Comparison of ENCODE assay signal across 8 mouse cellular contexts in the genomic region with DNA sequence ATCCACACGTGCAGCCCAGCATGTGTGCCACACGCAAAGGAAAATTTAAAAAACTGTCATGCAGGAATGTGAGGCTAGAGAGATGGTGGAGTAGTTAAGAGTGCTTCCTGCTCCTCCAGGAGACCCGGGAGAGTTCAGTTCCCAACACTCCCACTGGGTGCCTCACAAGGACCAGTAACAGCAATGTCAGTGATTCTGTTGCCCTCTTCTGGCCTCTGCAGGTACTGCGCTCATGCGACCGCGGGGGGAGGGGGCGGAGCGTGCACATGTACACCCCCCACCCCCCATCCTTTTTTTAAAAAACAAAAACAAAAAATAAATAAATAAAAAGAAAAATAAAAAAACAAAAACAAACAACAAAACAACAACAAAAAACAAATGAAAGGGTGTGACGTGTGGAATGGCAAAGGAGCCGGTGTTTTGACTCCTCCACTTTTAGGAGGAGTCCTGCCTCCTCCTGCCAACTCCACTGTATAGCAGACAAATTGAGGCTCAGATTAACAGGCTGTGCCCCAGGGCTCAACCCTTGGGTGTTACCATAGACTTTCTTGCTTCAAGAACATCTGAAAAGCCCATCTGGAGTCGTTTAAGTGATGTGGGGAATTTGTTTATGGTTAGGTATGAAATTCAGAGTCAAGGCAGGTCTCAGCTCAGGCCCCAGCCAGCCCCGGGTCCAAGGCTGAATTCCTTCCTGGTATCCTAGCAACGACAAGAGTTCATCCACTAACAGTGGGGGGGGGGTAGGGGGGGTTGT. TPM values are rescaled to one million over a fixed set of nuclear protein-coding genes. Genes with fewer than 3 reads are reported as not detected.
DNase-seq lines count a peak whose midpoint lies in the region; ATAC-seq and TF ChIP-seq lines count a peak whose summit lies in the region.

No protein-coding gene starts in this region.

- TF ChIP-seq CTCF in bone marrow, adult 2 months (IDR thresholded peaks at IDR 0.05; ENCODE audit: control insufficient read depth, insufficient read depth, low read length), result peak; percentile 82

- WGBS in kidney, embryonic 15.5 days, result 6% methylated on average over 14 of the region's 14 CpGs
- WGBS in bone marrow, adult 2 months, result 13% methylated on average over 14 of the region's 14 CpGs
- 7% methylated on average over 14 of the region's 14 CpGs for WGBS in forebrain, embryonic 13.5 days
- 4% methylated on average over 14 of the region's 14 CpGs for WGBS in limb, embryonic 11.5 days

- H3K4me2 ChIP-seq in kidney, embryonic 15.5 days, result no peak overlapping the region
- no peak overlapping the region for H3K4me2 ChIP-seq in forebrain, embryonic 13.5 days
- no peak overlapping the region for H3K4me2 ChIP-seq in limb, embryonic 11.5 days (ENCODE audit: low read depth, severe bottlenecking)

- no peaks in the 10 kb centered on the region for H3K9me3 ChIP-seq in kidney, embryonic 15.5 days (replicated peaks)
- H3K9me3 ChIP-seq in forebrain, embryonic 13.5 days (replicated peaks), result no peaks in the 10 kb centered on the region
- no peaks in the 10 kb centered on the region for H3K9me3 ChIP-seq in limb, embryonic 11.5 days (ENCODE audit: control insufficient read depth, low read length)

- no peak overlapping the region for H3K9ac ChIP-seq in kidney, embryonic 15.5 days
- H3K9ac ChIP-seq in forebrain, embryonic 13.5 days, result no peak overlapping the region
- no peak overlapping the region for H3K9ac ChIP-seq in limb, embryonic 11.5 days (ENCODE audit: low read length)

- no peak overlapping the region for H3K4me3 ChIP-seq in kidney, embryonic 15.5 days (replicated peaks)
- H3K4me3 ChIP-seq in bone marrow, adult 2 months (replicated peaks; ENCODE audit: control insufficient read depth, low read depth, low read length), result no peak overlapping the region
- H3K4me3 ChIP-seq in forebrain, embryonic 13.5 days, result no peak overlapping the region
- H3K4me3 ChIP-seq in limb, embryonic 11.5 days (ENCODE audit: low read depth, low read length), result no peak overlapping the region

- no peak overlapping the region for H3K27ac ChIP-seq in kidney, embryonic 15.5 days
- no peak overlapping the region for H3K27ac ChIP-seq in bone marrow, adult 2 months (ENCODE audit: control insufficient read depth, insufficient read depth, low read depth, low read length, poor library complexity)
- no peak overlapping the region for H3K27ac ChIP-seq in forebrain, embryonic 13.5 days
- no peak overlapping the region for H3K27ac ChIP-seq in limb, embryonic 11.5 days (replicated peaks; ENCODE audit: low read depth, low read length)

- peak; percentile 58 for DNase-seq in kidney, adult 11 months
- peak; percentile 79 for DNase-seq in induced T-regulatory cell, adult 2 months (ENCODE audit: low read depth)
- DNase-seq in limb, embryonic 11.5 days (ENCODE audit: low spot score), result peak; percentile 88
- peak; percentile 25 for DNase-seq in ovary, adult 18-20 months (ENCODE audit: low spot score)
- DNase-seq in thymus, postnatal 10 days (ENCODE audit: low spot score in 2 of 2), result peak; percentile 58 to 76

- no peaks in the 10 kb centered on the region for H3K27me3 ChIP-seq in kidney, embryonic 15.5 days
- no peaks in the 10 kb centered on the region for H3K27me3 ChIP-seq in forebrain, embryonic 13.5 days
- H3K27me3 ChIP-seq in limb, embryonic 11.5 days (ENCODE audit: control insufficient read depth, insufficient read depth, low read length), result no peaks in the 10 kb centered on the region

- ATAC-seq in kidney, embryonic 15.5 days (replicated peaks; ENCODE audit: low FRiP score), result no peak
- ATAC-seq in forebrain, embryonic 13.5 days, result peak; percentile 53; the same call in 1 of the 2 replicates
- 0 out of 2 replicates have a peak, but pooled peaks have one; percentile 51 for ATAC-seq in limb, embryonic 11.5 days (ENCODE audit: insufficient number of reproducible peaks, low FRiP score, low TSS enrichment, low read depth)

- no peak for TF ChIP-seq POLR2A in bone marrow, adult 2 months (IDR thresholded peaks at IDR 0.05; ENCODE audit: borderline replicate concordance, control insufficient read depth, low read depth, low read length)

- H3K36me3 ChIP-seq in kidney, embryonic 15.5 days, result no peaks in the 10 kb centered on the region
- H3K36me3 ChIP-seq in forebrain, embryonic 13.5 days (ENCODE audit: poor library complexity, severe bottlenecking), result no peaks in the 10 kb centered on the region
- H3K36me3 ChIP-seq in limb, embryonic 11.5 days (ENCODE audit: control insufficient read depth, insufficient read depth, low read length), result no peaks in the 10 kb centered on the region

- H3K4me1 ChIP-seq in kidney, embryonic 15.5 days, result 0 out of 2 replicates have a peak, but pooled peaks cover 5% of the 10 kb centered on the region
- no peaks in the 10 kb centered on the region for H3K4me1 ChIP-seq in bone marrow, adult 2 months (ENCODE audit: control insufficient read depth, insufficient read depth, low read length)
- H3K4me1 ChIP-seq in forebrain, embryonic 13.5 days, result peaks cover 9% of the 10 kb centered on the region; the same call in 1 of the 2 replicates
- H3K4me1 ChIP-seq in limb, embryonic 11.5 days (ENCODE audit: control insufficient read depth, insufficient read depth, low read length), result peaks cover 13% of the 10 kb centered on the region

RNA-seq across cellular contexts. Expression of a gene that starts 4.0 kb away (rescaled TPM):
- not detected in 2 replicates for polyA plus RNA-seq in kidney, embryonic 15.5 days (2015; fragmentation: Nextera tagmentation; extraction: Ambion mirVana)
- not detected in 2 replicates for polyA plus RNA-seq in bone marrow, adult 2 months (2011; ENCODE audit: insufficient read depth, insufficient read length, low replicate concordance, missing spikeins)
- polyA plus RNA-seq in forebrain, embryonic 13.5 days (2015; fragmentation: Nextera tagmentation; extraction: Ambion mirVana), result not detected in 2 replicates
- polyA plus RNA-seq in limb, embryonic 11.5 days (2014; fragmentation: Nextera tagmentation; extraction: Ambion mirVana), result not detected in 2 replicates

RNA-seq across cellular contexts. Expression of a gene that starts 7.3 kb away (rescaled TPM):
- polyA plus RNA-seq in kidney, embryonic 15.5 days (2015; fragmentation: Nextera tagmentation; extraction: Ambion mirVana), result 0.78 and 2.6 TPM in 2 replicates
- polyA plus RNA-seq in bone marrow, adult 2 months (2011; ENCODE audit: insufficient read depth, insufficient read length, low replicate concordance, missing spikeins), result not detected in 2 replicates
- polyA plus RNA-seq in forebrain, embryonic 13.5 days (2015; fragmentation: Nextera tagmentation; extraction: Ambion mirVana), result 0.54 TPM in 1 of 2 replicates, not detected in the other
- polyA plus RNA-seq in limb, embryonic 11.5 days (2014; fragmentation: Nextera tagmentation; extraction: Ambion mirVana), result not detected in 2 replicates

RNA-seq across cellular contexts. Expression of a gene that starts 22.2 kb away (rescaled TPM):
- polyA plus RNA-seq in kidney, embryonic 15.5 days (2015; fragmentation: Nextera tagmentation; extraction: Ambion mirVana), result 0.54 and 0.91 TPM in 2 replicates
- polyA plus RNA-seq in bone marrow, adult 2 months (2011; ENCODE audit: insufficient read depth, insufficient read length, low replicate concordance, missing spikeins), result not detected in 2 replicates
- polyA plus RNA-seq in forebrain, embryonic 13.5 days (2015; fragmentation: Nextera tagmentation; extraction: Ambion mirVana), result 2.8 and 2.9 TPM in 2 replicates
- polyA plus RNA-seq in limb, embryonic 11.5 days (2014; fragmentation: Nextera tagmentation; extraction: Ambion mirVana), result 0.26 and 0.36 TPM in 2 replicates

RNA-seq across cellular contexts. Expression of a gene that starts 22.6 kb away (rescaled TPM):
- not detected in 2 replicates for polyA plus RNA-seq in kidney, embryonic 15.5 days (2015; fragmentation: Nextera tagmentation; extraction: Ambion mirVana)
- not detected in 2 replicates for polyA plus RNA-seq in bone marrow, adult 2 months (2011; ENCODE audit: insufficient read depth, insufficient read length, low replicate concordance, missing spikeins)
- polyA plus RNA-seq in forebrain, embryonic 13.5 days (2015; fragmentation: Nextera tagmentation; extraction: Ambion mirVana), result not detected in 2 replicates
- not detected in 2 replicates for polyA plus RNA-seq in limb, embryonic 11.5 days (2014; fragmentation: Nextera tagmentation; extraction: Ambion mirVana)

RNA-seq across cellular contexts. Expression of a gene that starts 35.9 kb away (rescaled TPM):
- polyA plus RNA-seq in kidney, embryonic 15.5 days (2015; fragmentation: Nextera tagmentation; extraction: Ambion mirVana), result 31.1 and 35.0 TPM in 2 replicates
- polyA plus RNA-seq in bone marrow, adult 2 months (2011; ENCODE audit: insufficient read depth, insufficient read length, low replicate concordance, missing spikeins), result 29.4 and 48.6 TPM in 2 replicates
- polyA plus RNA-seq in forebrain, embryonic 13.5 days (2015; fragmentation: Nextera tagmentation; extraction: Ambion mirVana), result 29.4 and 30.1 TPM in 2 replicates
- polyA plus RNA-seq in limb, embryonic 11.5 days (2014; fragmentation: Nextera tagmentation; extraction: Ambion mirVana), result 11.6 and 12.2 TPM in 2 replicates

Comparison
In these comparisons a context has a peak if more than half of its experiments do, and no peak if none do; other contexts are left out.
1. DNase-seq: peak in every context shown above with its lines; median percentile 88 in limb, embryonic 11.5 days; 79 in induced T-regulatory cell, adult 2 months; 67 in thymus, postnatal 10 days; 58 in kidney, adult 11 months; 25 in ovary, adult 18-20 months.